Mouse (Mus musculus) hindbrain, embryonic 13.5 days (tissue): Measurements from ENCODE around the gene Gfral. TPM values are rescaled to one million over a fixed set of nuclear protein-coding genes. Genes with fewer than 3 reads are reported as not detected.
"Not testable (repeated sequence)": the region's sequence is repeated elsewhere in the genome, so short reads cannot be mapped to it uniquely, and the experiment has no call there.

Experiments
- ATAC-seq: fragments of 200-750 bp; cut with Nextera tagmentation; 2 replicates; pipeline ENCODE4 v1.8.0; 2017; ENCODE audit warnings: moderate TSS enrichment; ENCODE audit not compliant: low FRiP score
- H3K27ac ChIP-seq: fragments of 300-500 bp; sonication (generic); 2 replicates; pipeline ENCODE4 v1.5.1; 2015; ENCODE audit warnings: inconsistent platforms, mild to moderate bottlenecking, moderate library complexity
- H3K27me3 ChIP-seq: fragments of 300-500 bp; sonication (generic); 2 replicates; pipeline ENCODE4 v1.6.1; 2015; ENCODE audit warnings: mild to moderate bottlenecking, inconsistent platforms
- H3K36me3 ChIP-seq: fragments of 300-500 bp; sonication (generic); 2 replicates; pipeline ENCODE4 v1.6.1; 2015; ENCODE audit warnings: mild to moderate bottlenecking, inconsistent platforms
- H3K4me1 ChIP-seq: fragments of 300-500 bp; sonication (generic); replicated peaks from 2 replicates; pipeline ENCODE4 v1.6.1; 2015; ENCODE audit warnings: inconsistent platforms
- H3K4me2 ChIP-seq: fragments of 300-500 bp; sonication (generic); 2 replicates; pipeline ENCODE4 v1.6.1; 2015; ENCODE audit warnings: inconsistent platforms, mild to moderate bottlenecking, moderate library complexity
- H3K4me3 ChIP-seq: fragments of 300-500 bp; sonication (generic); 2 replicates; pipeline ENCODE4 v1.5.1; 2015; ENCODE audit warnings: mild to moderate bottlenecking, inconsistent platforms
- H3K9ac ChIP-seq: fragments of 300-500 bp; sonication (generic); 2 replicates; pipeline ENCODE4 v1.6.1; 2015; ENCODE audit warnings: mild to moderate bottlenecking, inconsistent platforms
- H3K9me3 ChIP-seq: fragments of 300-500 bp; sonication (generic); 2 replicates; pipeline ENCODE4 v1.6.1; 2016; ENCODE audit warnings: inconsistent platforms
- WGBS: fragments of 180-500 bp; shearing (Covaris S2); methylation state at CpG from one replicate; pipeline ENCODE4 v1.1.7; 2015; 5-methylcytosine and 5-hydroxymethylcytosine counted together
- polyA plus RNA-seq: library from polyadenylated mRNA; unstranded; fragments of >200 nt; fragmentation: Nextera tagmentation; extraction: Ambion mirVana; gene quantifications from 2 replicates; pipeline ENCODE4 v1.2.1, GENCODE M21; 2015

The Gfral gene
- polyA plus RNA-seq, 1 experiment from 2014 or later = not detected

DNA sequence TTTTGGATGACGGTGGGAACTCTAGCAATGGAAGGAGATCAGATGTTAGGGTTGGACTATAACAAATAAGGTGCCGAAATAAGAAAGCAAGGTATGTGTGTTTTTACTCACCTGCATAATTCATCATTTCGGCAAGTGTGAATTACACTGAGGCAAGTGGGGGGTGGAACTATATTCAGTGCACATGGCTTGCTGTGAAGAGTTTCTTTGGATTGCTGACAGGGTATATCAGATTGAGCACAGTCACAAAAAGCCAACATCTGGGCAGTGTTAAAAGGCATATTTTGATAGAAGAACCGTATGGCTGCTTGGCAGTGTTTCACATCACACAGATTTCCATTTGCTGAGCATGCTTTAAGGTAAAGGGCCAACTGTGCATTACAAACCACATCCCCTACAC lies 16.5 kb downstream of the Gfral start:
- no peak for ATAC-seq
- Histone ChIP-seq H3K4me1 (no peaks in the 10 kb centered on the region), H3K9me3 (no peaks in the 10 kb centered on the region), H3K27me3 (no peaks in the 10 kb centered on the region), H3K9ac (no peak overlapping the region), H3K36me3 (no peaks in the 10 kb centered on the region), H3K27ac (no peak overlapping the region), H3K4me2 (no peak overlapping the region), H3K4me3 (no peak overlapping the region)
- WGBS = 81% methylated on average over 4 of the region's 4 CpGs

DNA sequence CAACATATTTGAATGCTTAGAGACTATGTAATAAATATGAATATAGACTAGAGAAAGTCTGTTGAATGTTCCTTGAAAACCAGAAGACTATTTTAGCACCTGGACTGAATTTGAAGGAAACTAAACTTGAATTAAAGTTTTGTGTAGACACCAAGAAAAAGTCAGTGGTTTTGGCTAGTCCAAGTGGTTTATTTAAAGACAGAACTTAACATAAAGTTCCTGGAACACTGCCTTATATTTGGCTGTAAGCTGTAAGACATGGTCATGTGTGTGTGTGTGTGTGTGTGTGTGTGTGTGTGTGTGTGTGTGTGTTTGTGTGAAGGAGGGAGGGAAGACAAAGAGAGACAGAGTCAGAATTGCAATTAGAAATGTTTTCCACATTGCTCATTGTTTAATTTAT lies 34.2 kb downstream of the Gfral start:
- Histone ChIP-seq H3K27ac (no peak overlapping the region), H3K4me3 (no peak overlapping the region), H3K9me3 (no peaks in the 10 kb centered on the region), H3K9ac (no peak overlapping the region), H3K4me2 (no peak overlapping the region), H3K4me1 (no peaks in the 10 kb centered on the region), H3K36me3 (no peaks in the 10 kb centered on the region), H3K27me3 (no peaks in the 10 kb centered on the region)
- ATAC-seq = no peak

DNA sequence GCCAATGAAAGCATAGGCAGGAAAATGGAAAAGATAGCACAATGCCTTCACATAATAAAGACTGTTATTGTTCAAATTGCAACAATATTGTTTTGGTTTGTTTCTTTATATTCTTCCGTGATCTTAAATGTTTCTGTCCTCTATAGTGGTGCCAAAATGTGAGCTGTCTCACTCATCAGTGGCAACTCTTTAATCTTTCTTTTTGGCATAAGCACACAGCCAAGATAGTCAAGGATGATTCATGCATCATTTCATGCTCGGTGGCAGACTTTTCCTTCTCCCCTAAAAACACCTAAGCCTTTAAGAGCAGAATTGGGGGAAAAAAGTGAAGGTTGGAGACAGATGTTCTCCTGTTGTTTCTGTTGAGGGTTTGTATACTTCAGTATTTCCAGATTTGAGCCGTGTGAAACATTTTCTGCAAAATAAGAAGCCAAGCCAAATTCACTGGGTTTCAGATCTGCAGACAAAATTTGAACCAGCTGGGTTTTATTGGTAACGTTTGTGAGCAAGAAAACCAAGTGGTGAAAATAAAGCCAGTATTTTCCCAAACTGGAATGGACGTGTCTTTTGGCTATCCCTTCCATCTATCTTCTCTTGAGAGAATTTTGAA lies 40.7 kb downstream of the Gfral start:
- no peak for ATAC-seq
- Histone ChIP-seq H3K9ac (no peak overlapping the region), H3K4me3 (no peak overlapping the region), H3K4me1 (no peaks in the 10 kb centered on the region), H3K27me3 (no peaks in the 10 kb centered on the region), H3K36me3 (no peaks in the 10 kb centered on the region), H3K9me3 (no peaks in the 10 kb centered on the region), H3K4me2 (no peak overlapping the region), H3K27ac (no peak overlapping the region)
- WGBS = 90% methylated on average over 5 of the region's 5 CpGs

DNA sequence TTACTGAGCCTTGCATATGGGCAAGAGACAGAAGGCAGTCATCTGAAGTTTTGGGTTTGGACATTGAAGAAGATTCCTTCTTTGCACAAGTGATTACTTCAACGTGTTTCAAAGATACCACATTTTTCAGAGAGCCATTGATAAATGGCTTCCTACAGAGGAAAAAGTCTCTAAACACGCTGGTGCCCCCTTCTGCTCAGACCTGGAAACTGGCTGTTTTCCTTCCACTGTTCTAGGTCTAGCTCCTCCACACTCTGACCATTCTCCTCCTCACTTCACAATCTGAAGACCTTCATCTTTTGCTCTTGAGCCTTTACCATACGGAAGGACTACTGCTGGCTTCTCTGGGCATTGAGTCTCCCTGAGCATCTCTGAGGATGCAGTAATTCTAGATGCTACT lies 45.1 kb downstream of the Gfral start:
- Histone ChIP-seq H3K4me1 (no peaks in the 10 kb centered on the region), H3K4me2 (no peak overlapping the region), H3K27me3 (no peaks in the 10 kb centered on the region), H3K9me3 (no peaks in the 10 kb centered on the region), H3K27ac (no peak overlapping the region), H3K4me3 (no peak overlapping the region), H3K36me3 (no peaks in the 10 kb centered on the region), H3K9ac (no peak overlapping the region)
- 60% methylated on average over 3 of the region's 3 CpGs for WGBS
- no peak for ATAC-seq

DNA sequence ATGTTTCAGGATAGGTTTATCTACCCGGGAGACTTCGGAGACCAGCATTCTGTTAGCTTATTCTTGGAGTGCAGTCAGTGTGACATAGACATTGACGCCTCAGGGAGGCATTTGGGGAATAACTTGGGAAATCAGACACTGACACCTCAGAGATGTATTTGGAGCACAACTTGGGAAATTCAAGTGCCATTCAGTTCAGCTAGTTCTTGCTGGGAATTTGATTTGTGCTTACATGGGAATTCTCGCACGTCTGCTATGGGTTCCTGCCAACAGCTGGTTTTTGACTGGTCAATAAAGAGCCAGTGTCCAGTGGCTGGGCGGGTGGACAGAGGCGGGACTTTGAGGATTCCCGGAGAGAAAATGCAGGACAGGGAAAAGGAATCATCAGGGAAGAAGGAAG lies 51.0 kb downstream of the Gfral start:
- H3K27me3 ChIP-seq = no peaks in the 10 kb centered on the region
- no peaks in the 10 kb centered on the region for H3K9me3 ChIP-seq
- no peak overlapping the region for H3K4me3 ChIP-seq
- 65% methylated on average over 8 of the region's 8 CpGs for WGBS
- no peak overlapping the region for H3K9ac ChIP-seq
- no peaks in the 10 kb centered on the region for H3K4me1 ChIP-seq
- H3K36me3 ChIP-seq = no peaks in the 10 kb centered on the region
- ATAC-seq = no peak
- no peak overlapping the region for H3K27ac ChIP-seq
- H3K4me2 ChIP-seq = no peak overlapping the region

DNA sequence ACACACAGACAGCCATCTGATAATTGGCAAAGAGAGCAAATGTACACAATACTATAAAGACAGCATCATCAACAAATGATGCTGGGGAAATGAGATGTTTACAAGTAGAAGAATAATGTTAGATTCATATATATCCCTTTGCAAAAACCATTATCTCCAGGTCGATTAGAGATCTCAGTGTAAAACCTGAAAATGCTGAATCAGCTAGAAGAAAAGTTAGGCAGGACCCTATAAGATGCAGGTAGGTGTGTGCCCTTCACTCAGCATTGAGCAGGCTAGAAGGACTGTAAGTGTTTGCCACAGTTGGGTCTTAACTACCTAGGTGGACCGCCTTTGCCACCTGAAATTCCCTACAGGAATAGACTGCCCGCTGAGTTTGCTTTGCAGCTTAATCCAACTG lies 67.9 kb downstream of the Gfral start:
- Histone ChIP-seq H3K27me3 (no peaks in the 10 kb centered on the region), H3K9me3 (no peaks in the 10 kb centered on the region), H3K9ac (no peak overlapping the region), H3K4me1 (no peaks in the 10 kb centered on the region), H3K36me3 (no peaks in the 10 kb centered on the region), H3K27ac (no peak overlapping the region), H3K4me3 (no peak overlapping the region), H3K4me2 (no peak overlapping the region)
- ATAC-seq = no peak
- 63% methylated on average over 3 of the region's 3 CpGs for WGBS

DNA sequence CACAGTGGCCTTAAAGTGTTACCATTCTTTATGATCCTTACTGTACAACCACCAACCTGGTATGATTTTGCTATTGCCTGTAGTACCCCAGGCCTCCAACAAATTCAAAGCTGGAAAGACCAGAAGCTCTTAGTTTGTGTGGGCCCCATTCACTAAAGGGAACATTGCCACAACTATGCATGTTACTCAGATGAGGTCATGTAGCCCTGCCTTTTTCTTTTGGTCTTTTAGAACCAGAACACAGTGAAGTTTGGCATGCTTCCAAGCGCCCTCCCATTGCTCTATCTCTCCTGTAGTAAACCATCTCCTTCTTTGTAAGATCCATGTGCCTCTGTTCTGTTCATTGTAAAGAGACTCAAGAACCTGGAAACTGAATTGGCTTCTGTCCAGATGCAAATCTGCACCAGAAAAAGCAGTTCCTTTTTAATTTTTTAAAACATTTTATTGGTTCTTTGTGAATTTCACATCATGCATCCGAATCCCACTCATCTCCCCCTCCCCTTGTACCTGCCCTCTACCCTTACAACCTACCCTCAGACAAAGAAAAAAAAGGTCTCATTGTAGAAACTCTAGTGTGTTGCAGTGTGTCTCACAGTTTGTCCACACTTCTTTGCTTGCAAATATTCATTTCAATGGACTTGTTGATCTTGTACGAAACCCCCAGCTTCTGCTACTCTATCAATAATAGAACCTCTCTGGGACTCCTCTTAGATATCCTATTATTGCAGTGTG lies 74.9 kb downstream of the Gfral start:
- no peaks in the 10 kb centered on the region for H3K9me3 ChIP-seq
- no peak overlapping the region for H3K4me2 ChIP-seq
- peak; percentile 43; the same call in 1 of the 2 replicates for ATAC-seq
- 67% methylated on average over 3 of the region's 3 CpGs for WGBS
- peaks cover 5% of the 10 kb centered on the region; the same call in 1 of the 2 replicates for H3K36me3 ChIP-seq
- no peak overlapping the region for H3K27ac ChIP-seq
- no peaks in the 10 kb centered on the region for H3K4me1 ChIP-seq
- 0 out of 2 replicates have a peak, but pooled peaks cover 4% of the 10 kb centered on the region for H3K27me3 ChIP-seq
- H3K4me3 ChIP-seq = no peak overlapping the region
- H3K9ac ChIP-seq = no peak overlapping the region

DNA sequence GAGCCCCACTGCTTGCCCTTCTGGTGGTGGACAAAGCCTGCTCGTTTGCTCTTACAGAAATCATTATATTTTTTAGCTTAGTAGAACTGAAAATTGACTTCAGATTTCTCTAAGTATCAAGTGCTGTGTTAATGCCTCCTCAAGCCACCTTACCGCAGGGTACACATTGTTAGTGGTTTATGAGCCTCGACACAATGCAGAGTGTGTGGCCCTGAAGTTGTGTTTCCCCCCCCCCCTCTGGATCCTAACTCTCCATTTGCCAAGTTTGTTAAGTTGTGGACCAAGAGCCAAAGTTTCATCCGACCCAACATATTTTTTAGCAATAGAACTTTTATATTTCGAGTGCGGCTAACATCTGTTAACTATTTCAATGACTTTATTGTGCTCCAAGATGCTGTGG lies 79.4 kb downstream of the Gfral start:
- no peaks in the 10 kb centered on the region for H3K4me1 ChIP-seq
- H3K36me3 ChIP-seq = peaks cover 5% of the 10 kb centered on the region; the same call in 1 of the 2 replicates
- H3K9ac ChIP-seq = no peak overlapping the region
- WGBS = 91% methylated on average over 6 of the region's 6 CpGs
- H3K27me3 ChIP-seq = 0 out of 2 replicates have a peak, but pooled peaks cover 4% of the 10 kb centered on the region
- no peak for ATAC-seq
- H3K9me3 ChIP-seq = no peaks in the 10 kb centered on the region
- H3K27ac ChIP-seq = no peak overlapping the region
- H3K4me3 ChIP-seq = no peak overlapping the region
- no peak overlapping the region for H3K4me2 ChIP-seq

DNA sequence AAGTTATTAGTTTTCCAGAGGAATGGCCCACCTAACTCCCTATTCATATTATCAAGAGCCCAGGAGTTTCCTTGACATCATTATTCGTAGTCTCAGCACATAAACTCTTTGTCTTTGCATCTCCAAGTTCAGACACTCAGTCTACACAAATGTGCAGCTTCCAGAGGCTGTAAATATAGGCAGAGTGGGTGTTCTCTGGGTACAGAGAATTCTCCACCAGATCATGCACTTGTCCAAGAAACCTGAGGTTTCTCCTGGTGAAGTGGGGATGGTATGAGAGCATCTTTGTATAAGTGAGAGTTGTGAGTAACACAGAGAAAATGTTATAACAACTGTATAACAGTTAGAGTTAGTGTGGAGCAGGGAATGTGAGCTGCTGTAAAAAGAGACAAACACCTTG lies 84.1 kb downstream of the Gfral start:
- no peak overlapping the region for H3K27ac ChIP-seq
- no peak overlapping the region for H3K4me3 ChIP-seq
- WGBS = 82% methylated on average over 1 of the region's 1 CpGs
- ATAC-seq = no peak
- H3K4me1 ChIP-seq = no peaks in the 10 kb centered on the region
- no peak overlapping the region for H3K4me2 ChIP-seq
- 0 out of 2 replicates have a peak, but pooled peaks cover 4% of the 10 kb centered on the region for H3K27me3 ChIP-seq
- H3K36me3 ChIP-seq = peaks cover 5% of the 10 kb centered on the region; the same call in 1 of the 2 replicates
- H3K9me3 ChIP-seq = no peaks in the 10 kb centered on the region
- no peak overlapping the region for H3K9ac ChIP-seq

DNA sequence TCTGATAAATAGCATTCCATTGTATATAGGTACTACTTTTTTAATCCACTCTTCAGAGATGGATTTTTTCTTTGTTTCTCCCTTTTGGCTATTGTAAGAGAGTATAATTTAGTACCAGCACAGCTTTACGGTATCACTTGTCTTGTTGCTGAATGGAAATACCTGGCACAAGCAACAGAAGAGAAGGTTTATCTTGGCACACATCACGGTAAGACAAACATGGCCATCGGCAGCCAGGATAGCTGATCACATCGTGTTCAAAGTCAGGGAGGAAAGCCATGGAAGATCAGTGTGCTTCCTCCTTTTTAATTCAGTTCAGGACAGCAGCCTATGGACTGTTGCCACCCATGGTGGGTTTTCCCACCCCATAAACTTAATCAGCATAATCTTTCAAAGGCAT lies 89.2 kb downstream of the Gfral start:
- no peaks in the 10 kb centered on the region for H3K36me3 ChIP-seq
- no peaks in the 10 kb centered on the region for H3K9me3 ChIP-seq
- H3K27ac ChIP-seq = no peak overlapping the region
- ATAC-seq = no peak
- 82% methylated on average over 4 of the region's 4 CpGs for WGBS
- H3K9ac ChIP-seq = no peak overlapping the region
- no peak overlapping the region for H3K4me3 ChIP-seq
- H3K4me1 ChIP-seq = no peaks in the 10 kb centered on the region
- H3K27me3 ChIP-seq = no peaks in the 10 kb centered on the region
- H3K4me2 ChIP-seq = no peak overlapping the region

DNA sequence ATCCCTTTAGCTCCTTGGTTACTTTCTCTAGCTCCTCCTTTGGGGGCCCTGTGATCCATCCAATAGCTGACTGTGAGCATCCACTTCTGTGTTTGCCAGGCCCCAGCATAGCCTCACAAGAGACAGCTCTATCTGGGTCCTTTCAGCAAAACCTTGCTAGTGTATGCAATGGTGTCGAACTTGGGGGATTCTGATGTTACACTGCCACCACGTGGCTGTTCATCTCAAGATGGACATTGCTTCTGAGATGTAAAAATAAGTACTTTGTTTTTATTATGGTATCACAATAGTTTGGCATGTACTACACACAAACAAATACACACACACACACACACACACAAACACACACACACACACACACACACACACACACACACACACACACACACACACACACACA lies 90.6 kb downstream of the Gfral start:
- WGBS = 6% methylated on average over 2 of the region's 2 CpGs
- H3K9me3 ChIP-seq, H3K4me2 ChIP-seq, H3K4me1 ChIP-seq, H3K27me3 ChIP-seq, H3K27ac ChIP-seq, H3K4me3 ChIP-seq, H3K36me3 ChIP-seq, H3K9ac ChIP-seq: not testable (repeated sequence)
- peak; percentile 36; the same call in 1 of the 2 replicates for ATAC-seq
